Mouse (Mus musculus): ENCODE results near the gene Znrf1. TPM values are rescaled to one million over a fixed set of nuclear protein-coding genes. Genes with fewer than 3 reads are reported as not detected.
A peak's percentile ranks its signal among the peaks of the same experiment; 100 is the strongest.

Znrf1 gene
- polyA plus RNA-seq, 1 experiment = 36.6 TPM

DNA sequence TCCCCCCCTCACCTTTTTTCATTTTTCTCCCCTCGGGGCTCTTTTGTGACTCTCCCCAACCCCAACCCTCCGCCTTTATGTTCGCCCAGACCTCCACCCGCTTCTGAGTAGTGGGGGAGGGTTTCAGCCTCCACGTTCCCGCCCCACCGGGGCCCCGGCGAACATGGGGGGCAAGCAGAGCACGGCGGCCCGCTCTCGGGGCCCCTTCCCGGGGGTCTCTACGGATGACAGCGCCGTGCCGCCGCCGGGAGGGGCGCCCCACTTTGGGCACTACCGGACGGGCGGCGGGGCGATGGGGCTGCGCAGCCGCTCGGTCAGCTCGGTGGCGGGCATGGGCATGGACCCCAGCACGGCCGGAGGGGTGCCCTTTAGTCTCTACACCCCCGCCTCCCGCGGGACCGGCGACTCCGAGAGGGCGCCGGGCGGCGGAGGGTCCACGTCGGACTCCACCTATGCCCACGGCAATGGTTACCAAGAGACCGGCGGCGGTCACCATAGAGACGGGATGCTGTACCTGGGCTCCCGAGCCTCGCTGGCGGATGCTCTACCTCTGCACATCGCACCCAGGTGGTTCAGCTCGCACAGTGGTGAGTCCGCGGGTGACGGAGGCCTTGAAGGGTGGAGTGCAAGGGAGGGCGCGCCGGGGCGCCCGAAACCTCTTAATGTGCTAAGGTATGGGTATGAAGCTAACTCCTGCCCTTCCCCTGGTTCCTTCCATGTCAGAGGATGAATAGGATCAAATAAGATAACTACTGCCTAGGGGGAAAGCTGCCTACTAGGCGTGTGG is 1.3 kb downstream of the Znrf1 start:
- Histone ChIP-seq H3ac (ENCODE audit: control insufficient read depth, insufficient read length, low read depth) (peak overlapping the region; percentile 95), H3K27me3 (ENCODE audit: control insufficient read depth, insufficient read depth, insufficient read length) (no peaks in the 10 kb centered on the region), H3K36me3 (ENCODE audit: control insufficient read depth, insufficient read depth) (peaks cover 15% of the 10 kb centered on the region), H3K4me3 (ENCODE audit: insufficient read depth, poor library complexity, severe bottlenecking) (peak overlapping the region; percentile 89), H3K79me3 (ENCODE audit: low read depth) (peaks cover 55% of the 10 kb centered on the region), H3K79me2 (ENCODE audit: control insufficient read depth, insufficient read depth) (peaks cover 57% of the 10 kb centered on the region)
- TF ChIP-seq MYOG (IDR thresholded peaks at IDR 0.05; ENCODE audit: control insufficient read depth, extremely low read depth, insufficient read length) = no peak
- TF ChIP-seq CEBPB (IDR thresholded peaks at IDR 0.05; ENCODE audit: low read depth) = no peak
- TF ChIP-seq FOSL1 (IDR thresholded peaks at IDR 0.05; ENCODE audit: insufficient read depth, low read length, poor library complexity, severe bottlenecking) = no peak
- TF ChIP-seq CTCF (IDR thresholded peaks at IDR 0.05; ENCODE audit: control insufficient read depth, insufficient read depth, insufficient read length) = no peak
- TF ChIP-seq MAX (IDR thresholded peaks at IDR 0.05) = no peak
- TF ChIP-seq MYOD1 (IDR thresholded peaks at IDR 0.05; ENCODE audit: control insufficient read depth, insufficient read length, low read depth) = no peak
- TF ChIP-seq USF1 (IDR thresholded peaks at IDR 0.05; ENCODE audit: low read depth) = no peak

- TF ChIP-seq MAX (IDR thresholded peaks at IDR 0.05) (no peak), USF1 (IDR thresholded peaks at IDR 0.05; ENCODE audit: low read depth) (no peak), CEBPB (IDR thresholded peaks at IDR 0.05; ENCODE audit: low read depth) (no peak), FOSL1 (IDR thresholded peaks at IDR 0.05; ENCODE audit: insufficient read depth, low read length, poor library complexity, severe bottlenecking) (no peak), MYOD1 (IDR thresholded peaks at IDR 0.05; ENCODE audit: control insufficient read depth, insufficient read length, low read depth) (no peak)
- Histone ChIP-seq H3ac (ENCODE audit: control insufficient read depth, insufficient read length, low read depth) (peak overlapping the region; percentile 95), H3K4me3 (ENCODE audit: insufficient read depth, poor library complexity, severe bottlenecking) (peak overlapping the region; percentile 89), H3K36me3 (ENCODE audit: control insufficient read depth, insufficient read depth) (peaks cover 15% of the 10 kb centered on the region), H3K27me3 (ENCODE audit: control insufficient read depth, insufficient read depth, insufficient read length) (no peaks in the 10 kb centered on the region), H3K79me2 (ENCODE audit: control insufficient read depth, insufficient read depth) (peaks cover 63% of the 10 kb centered on the region), H3K79me3 (ENCODE audit: low read depth) (peaks cover 61% of the 10 kb centered on the region)
Measured at GRCm38 (mm10) chr8:111537765-111538158, 1.9 kb downstream of the Znrf1 start.

DNA sequence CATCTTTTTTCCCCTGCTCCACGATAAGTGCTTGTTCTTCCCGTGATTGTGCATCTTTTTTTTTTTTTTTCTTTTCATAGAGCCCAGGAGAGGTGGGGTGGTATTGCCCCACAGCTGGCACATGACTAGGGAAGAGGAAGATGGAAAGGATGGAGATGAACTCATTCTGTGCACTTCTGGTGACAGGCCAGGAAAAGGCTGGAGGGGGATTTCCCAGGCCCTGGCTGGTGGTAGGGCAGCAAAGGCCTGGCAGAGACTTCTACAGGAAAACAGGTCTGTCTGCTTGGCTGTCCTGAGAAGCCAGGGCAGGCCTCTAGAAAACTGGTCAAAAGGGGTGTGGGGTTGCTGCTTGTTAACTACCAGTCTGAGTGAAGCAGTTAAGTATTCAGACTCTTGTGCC is 2.3 kb downstream of the Znrf1 start:
- Histone ChIP-seq H3K79me2 (ENCODE audit: control insufficient read depth, insufficient read depth) (peaks cover 68% of the 10 kb centered on the region), H3K27me3 (ENCODE audit: control insufficient read depth, insufficient read depth, insufficient read length) (no peaks in the 10 kb centered on the region), H3K4me3 (ENCODE audit: insufficient read depth, poor library complexity, severe bottlenecking) (peak overlapping the region; percentile 89), H3ac (ENCODE audit: control insufficient read depth, insufficient read length, low read depth) (peak overlapping the region; percentile 18), H3K79me3 (ENCODE audit: low read depth) (peaks cover 65% of the 10 kb centered on the region), H3K36me3 (ENCODE audit: control insufficient read depth, insufficient read depth) (peaks cover 15% of the 10 kb centered on the region)
- TF ChIP-seq CTCF (IDR thresholded peaks at IDR 0.05; ENCODE audit: control insufficient read depth, insufficient read depth, insufficient read length) (no peak), USF1 (IDR thresholded peaks at IDR 0.05; ENCODE audit: low read depth) (no peak), MYOG (IDR thresholded peaks at IDR 0.05; ENCODE audit: control insufficient read depth, extremely low read depth, insufficient read length) (no peak), MYOD1 (IDR thresholded peaks at IDR 0.05; ENCODE audit: control insufficient read depth, insufficient read length, low read depth) (no peak), MAX (IDR thresholded peaks at IDR 0.05) (no peak), FOSL1 (IDR thresholded peaks at IDR 0.05; ENCODE audit: insufficient read depth, low read length, poor library complexity, severe bottlenecking) (no peak), CEBPB (IDR thresholded peaks at IDR 0.05; ENCODE audit: low read depth) (no peak)

DNA sequence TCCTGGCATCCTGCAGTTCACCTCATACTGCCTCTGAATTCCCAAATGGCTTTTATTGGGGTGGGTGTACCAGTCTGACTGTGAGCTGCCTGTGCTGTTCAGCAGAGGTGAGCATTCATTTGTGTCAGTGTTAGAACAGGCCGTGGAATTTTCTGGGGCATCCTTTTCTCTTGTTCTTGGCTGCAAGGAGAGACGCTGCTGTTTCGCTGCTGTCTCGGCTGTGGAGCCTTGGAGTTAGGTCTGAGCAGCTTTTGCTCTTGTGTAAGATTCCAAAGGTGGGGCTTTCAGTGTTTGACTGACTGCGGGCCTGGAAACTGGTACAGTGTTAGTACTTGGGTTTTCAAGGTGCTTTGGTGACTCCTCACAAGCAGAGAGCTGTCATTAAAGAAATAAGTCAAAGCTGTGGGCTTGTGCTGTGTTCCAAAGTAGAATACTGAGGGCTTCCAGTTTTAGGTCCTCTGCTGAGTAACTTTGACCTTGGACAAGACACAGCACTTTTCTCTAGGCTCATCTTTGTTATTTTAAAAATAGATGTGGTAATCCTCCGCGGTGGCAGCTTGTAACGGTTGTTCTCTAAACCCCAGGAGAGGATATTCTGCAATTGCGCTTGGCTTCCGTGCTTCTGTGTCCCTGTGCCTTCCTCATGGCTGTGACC is 3.7 kb downstream of the Znrf1 start:
- Histone ChIP-seq H3K36me3 (ENCODE audit: control insufficient read depth, insufficient read depth) (peaks cover 15% of the 10 kb centered on the region), H3ac (ENCODE audit: control insufficient read depth, insufficient read length, low read depth) (no peak overlapping the region), H3K27me3 (ENCODE audit: control insufficient read depth, insufficient read depth, insufficient read length) (no peaks in the 10 kb centered on the region), H3K4me3 (ENCODE audit: insufficient read depth, poor library complexity, severe bottlenecking) (no peak overlapping the region), H3K79me3 (ENCODE audit: low read depth) (peaks cover 79% of the 10 kb centered on the region), H3K79me2 (ENCODE audit: control insufficient read depth, insufficient read depth) (peaks cover 81% of the 10 kb centered on the region)
- TF ChIP-seq FOSL1 (IDR thresholded peaks at IDR 0.05; ENCODE audit: insufficient read depth, low read length, poor library complexity, severe bottlenecking) (no peak), MYOG (IDR thresholded peaks at IDR 0.05; ENCODE audit: control insufficient read depth, extremely low read depth, insufficient read length) (no peak), CEBPB (IDR thresholded peaks at IDR 0.05; ENCODE audit: low read depth) (no peak), MAX (IDR thresholded peaks at IDR 0.05) (no peak), USF1 (IDR thresholded peaks at IDR 0.05; ENCODE audit: low read depth) (no peak), CTCF (IDR thresholded peaks at IDR 0.05; ENCODE audit: control insufficient read depth, insufficient read depth, insufficient read length) (no peak), MYOD1 (IDR thresholded peaks at IDR 0.05; ENCODE audit: control insufficient read depth, insufficient read length, low read depth) (no peak)

DNA sequence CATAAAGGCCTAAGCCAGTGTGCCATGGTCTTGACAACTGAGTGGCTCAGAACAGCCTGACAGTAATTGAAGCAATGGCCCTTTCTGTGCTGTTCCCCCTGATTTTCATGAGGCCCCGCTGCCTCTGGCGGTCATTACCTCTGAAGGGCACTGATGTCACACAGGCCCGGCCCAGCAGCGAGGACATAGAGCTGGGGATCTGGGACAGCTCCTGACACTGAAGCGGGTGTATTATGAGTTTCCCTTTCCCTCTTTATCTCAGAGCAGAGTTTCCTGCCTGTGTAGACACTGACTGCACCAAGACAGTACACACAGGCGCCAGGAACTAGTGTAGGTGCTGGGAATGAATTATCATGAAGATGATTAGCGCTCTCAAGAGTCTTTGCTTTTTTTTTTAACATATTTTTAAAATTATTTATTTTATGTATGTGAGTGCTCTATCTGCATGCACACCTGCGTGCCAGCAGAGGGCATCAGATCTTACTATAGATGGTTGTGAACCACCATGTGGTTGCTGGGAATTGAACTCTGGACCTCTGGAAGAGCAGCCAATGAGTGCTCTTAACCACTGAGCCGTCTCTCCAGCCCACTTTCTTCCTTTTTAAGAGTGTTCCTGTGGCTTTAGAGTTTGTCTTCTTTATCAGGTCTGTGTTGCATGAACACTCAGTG is 7.9 kb downstream of the Znrf1 start:
- H3K79me3 ChIP-seq (ENCODE audit: low read depth) = peaks cover 98% of the 10 kb centered on the region
- peaks cover 15% of the 10 kb centered on the region for H3K36me3 ChIP-seq (ENCODE audit: control insufficient read depth, insufficient read depth)
- no peaks in the 10 kb centered on the region for H3K27me3 ChIP-seq (ENCODE audit: control insufficient read depth, insufficient read depth, insufficient read length)
- no peak overlapping the region for H3K4me3 ChIP-seq (ENCODE audit: insufficient read depth, poor library complexity, severe bottlenecking)
- peaks cover 100% of the 10 kb centered on the region for H3K79me2 ChIP-seq (ENCODE audit: control insufficient read depth, insufficient read depth)
- no peak overlapping the region for H3ac ChIP-seq (ENCODE audit: control insufficient read depth, insufficient read length, low read depth)
- no peak for TF ChIP-seq MYOG (IDR thresholded peaks at IDR 0.05; ENCODE audit: control insufficient read depth, extremely low read depth, insufficient read length)
- TF ChIP-seq CEBPB (IDR thresholded peaks at IDR 0.05; ENCODE audit: low read depth) = no peak
- no peak for TF ChIP-seq CTCF (IDR thresholded peaks at IDR 0.05; ENCODE audit: control insufficient read depth, insufficient read depth, insufficient read length)
- no peak for TF ChIP-seq MYOD1 (IDR thresholded peaks at IDR 0.05; ENCODE audit: control insufficient read depth, insufficient read length, low read depth)
- TF ChIP-seq FOSL1 (IDR thresholded peaks at IDR 0.05; ENCODE audit: insufficient read depth, low read length, poor library complexity, severe bottlenecking) = no peak
- no peak for TF ChIP-seq MAX (IDR thresholded peaks at IDR 0.05)
- no peak for TF ChIP-seq USF1 (IDR thresholded peaks at IDR 0.05; ENCODE audit: low read depth)

Data from C2C12 (cell line).